Mouse (Mus musculus): Measurements from ENCODE around the gene Pgghg. TPM values are rescaled to one million over a fixed set of nuclear protein-coding genes. Genes with fewer than 3 reads are reported as not detected.
A peak's percentile ranks its signal among the peaks of the same experiment; 100 is the strongest.

Pgghg gene
- polyA plus RNA-seq, 1 experiment from 2014 or later: 8.7 TPM

DNA sequence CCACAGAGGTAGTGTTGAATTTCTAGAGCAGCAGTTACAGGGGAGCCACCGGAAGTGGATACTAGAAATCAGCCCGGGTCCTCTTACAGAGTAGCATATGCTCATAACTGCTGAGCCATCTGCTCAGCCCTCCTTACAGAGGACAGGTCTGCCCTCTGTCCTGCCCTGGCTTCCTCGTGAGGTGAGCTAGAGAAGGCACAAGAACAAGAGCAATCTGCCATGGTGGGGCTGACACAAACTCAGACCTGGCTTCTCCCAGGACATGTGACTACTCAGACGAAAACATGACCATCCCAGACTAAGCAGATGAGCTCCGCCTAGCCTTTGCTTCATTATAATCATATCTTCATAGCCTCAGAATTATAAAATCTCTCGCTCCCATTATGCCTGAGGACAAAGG, 10.6 kb downstream of the Pgghg start:
- Histone ChIP-seq H3K4me3 (no peak overlapping the region), H3K27ac (replicated peaks) (no peak overlapping the region), H3K36me3 (no peaks in the 10 kb centered on the region), H3K9me3 (no peaks in the 10 kb centered on the region), H3K4me2 (replicated peaks) (no peak overlapping the region), H3K4me1 (peaks cover 4% of the 10 kb centered on the region; the same call in 1 of the 2 replicates), H3K27me3 (no peaks in the 10 kb centered on the region), H3K9ac (replicated peaks) (no peak overlapping the region)
- 89% methylated on average over 6 of the region's 6 CpGs for WGBS
- no peak for ATAC-seq (replicated peaks)

- no peak overlapping the region for H3K4me3 ChIP-seq
- no peaks in the 10 kb centered on the region for H3K9me3 ChIP-seq
- no peak overlapping the region for H3K9ac ChIP-seq (replicated peaks)
- WGBS: 89% methylated on average over 7 of the region's 7 CpGs
- no peak overlapping the region for H3K27ac ChIP-seq (replicated peaks)
- peaks cover 4% of the 10 kb centered on the region; the same call in 1 of the 2 replicates for H3K4me1 ChIP-seq
- no peak overlapping the region for H3K4me2 ChIP-seq (replicated peaks)
- no peaks in the 10 kb centered on the region for H3K36me3 ChIP-seq
- no peak for ATAC-seq (replicated peaks)
- no peaks in the 10 kb centered on the region for H3K27me3 ChIP-seq
Observed at GRCm38 (mm10) chr7:140952441-140952840, 11.2 kb downstream of the Pgghg start.

- no peak overlapping the region for H3K4me3 ChIP-seq
- no peaks in the 10 kb centered on the region for H3K9me3 ChIP-seq
- no peak overlapping the region for H3K4me2 ChIP-seq (replicated peaks)
- WGBS: 91% methylated on average over 11 of the region's 11 CpGs
- H3K27ac ChIP-seq (replicated peaks): no peak overlapping the region
- H3K4me1 ChIP-seq: peaks cover 4% of the 10 kb centered on the region; the same call in 1 of the 2 replicates
- no peaks in the 10 kb centered on the region for H3K27me3 ChIP-seq
- ATAC-seq (replicated peaks): no peak
- no peak overlapping the region for H3K9ac ChIP-seq (replicated peaks)
- no peaks in the 10 kb centered on the region for H3K36me3 ChIP-seq
Observed at GRCm38 (mm10) chr7:140953133-140953532, 11.9 kb downstream of the Pgghg start.

GRCm38 (mm10) chr7:140953800-140954732, 12.9 kb downstream of the Pgghg start:
- Histone ChIP-seq H3K9me3 (no peaks in the 10 kb centered on the region), H3K9ac (replicated peaks) (no peak overlapping the region), H3K4me3 (peak overlapping the region; percentile 33; the same call in 1 of the 2 replicates), H3K27me3 (no peaks in the 10 kb centered on the region), H3K36me3 (no peaks in the 10 kb centered on the region), H3K27ac (replicated peaks) (no peak overlapping the region), H3K4me1 (peaks cover 5% of the 10 kb centered on the region), H3K4me2 (replicated peaks) (peak overlapping the region; percentile 38; the same call in 1 of the 2 replicates)
- ATAC-seq (replicated peaks): no peak
- WGBS: 68% methylated on average over 15 of the region's 15 CpGs

- H3K27ac ChIP-seq (replicated peaks): no peak overlapping the region
- ATAC-seq (replicated peaks): no peak
- peak overlapping the region; percentile 16; the same call in 1 of the 2 replicates for H3K9ac ChIP-seq (replicated peaks)
- H3K27me3 ChIP-seq: no peaks in the 10 kb centered on the region
- H3K4me1 ChIP-seq: peaks cover 12% of the 10 kb centered on the region
- H3K36me3 ChIP-seq: no peaks in the 10 kb centered on the region
- WGBS: 11% methylated on average over 9 of the region's 9 CpGs
- peak overlapping the region; percentile 38 for H3K4me2 ChIP-seq (replicated peaks)
- H3K4me3 ChIP-seq: peak overlapping the region; percentile 33
- no peaks in the 10 kb centered on the region for H3K9me3 ChIP-seq
Observed at GRCm38 (mm10) chr7:140954733-140955071, 13.5 kb downstream of the Pgghg start.

DNA sequence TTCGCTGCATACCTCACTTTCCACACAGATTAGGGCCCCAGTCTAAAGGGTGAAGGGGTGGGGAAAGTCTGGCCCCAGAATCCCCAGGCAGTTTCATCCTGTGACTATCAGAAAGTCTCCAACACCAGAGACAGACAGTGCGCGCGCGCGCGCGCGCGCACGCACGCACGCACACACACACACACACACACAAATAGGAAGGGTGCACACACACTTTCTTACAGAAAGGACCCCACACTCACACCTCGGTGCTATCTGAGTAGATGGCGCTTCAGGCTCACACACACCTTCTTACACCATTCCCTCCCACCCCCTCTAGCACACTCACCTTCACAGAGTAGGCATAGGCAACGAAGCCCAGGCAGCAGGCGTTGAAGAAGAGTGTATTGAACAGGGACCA, 14.2 kb downstream of the Pgghg start:
- ATAC-seq (replicated peaks): 0 out of 2 replicates have a peak, but pooled peaks have one; percentile 38
- H3K27ac ChIP-seq (replicated peaks): no peak overlapping the region
- peaks cover 12% of the 10 kb centered on the region for H3K4me1 ChIP-seq
- no peaks in the 10 kb centered on the region for H3K36me3 ChIP-seq
- peak overlapping the region; percentile 16 for H3K9ac ChIP-seq (replicated peaks)
- WGBS: 19% methylated on average over 17 of the region's 17 CpGs
- no peaks in the 10 kb centered on the region for H3K27me3 ChIP-seq
- H3K4me3 ChIP-seq: peak overlapping the region; percentile 33
- peak overlapping the region; percentile 38 for H3K4me2 ChIP-seq (replicated peaks)
- H3K9me3 ChIP-seq: no peaks in the 10 kb centered on the region

DNA sequence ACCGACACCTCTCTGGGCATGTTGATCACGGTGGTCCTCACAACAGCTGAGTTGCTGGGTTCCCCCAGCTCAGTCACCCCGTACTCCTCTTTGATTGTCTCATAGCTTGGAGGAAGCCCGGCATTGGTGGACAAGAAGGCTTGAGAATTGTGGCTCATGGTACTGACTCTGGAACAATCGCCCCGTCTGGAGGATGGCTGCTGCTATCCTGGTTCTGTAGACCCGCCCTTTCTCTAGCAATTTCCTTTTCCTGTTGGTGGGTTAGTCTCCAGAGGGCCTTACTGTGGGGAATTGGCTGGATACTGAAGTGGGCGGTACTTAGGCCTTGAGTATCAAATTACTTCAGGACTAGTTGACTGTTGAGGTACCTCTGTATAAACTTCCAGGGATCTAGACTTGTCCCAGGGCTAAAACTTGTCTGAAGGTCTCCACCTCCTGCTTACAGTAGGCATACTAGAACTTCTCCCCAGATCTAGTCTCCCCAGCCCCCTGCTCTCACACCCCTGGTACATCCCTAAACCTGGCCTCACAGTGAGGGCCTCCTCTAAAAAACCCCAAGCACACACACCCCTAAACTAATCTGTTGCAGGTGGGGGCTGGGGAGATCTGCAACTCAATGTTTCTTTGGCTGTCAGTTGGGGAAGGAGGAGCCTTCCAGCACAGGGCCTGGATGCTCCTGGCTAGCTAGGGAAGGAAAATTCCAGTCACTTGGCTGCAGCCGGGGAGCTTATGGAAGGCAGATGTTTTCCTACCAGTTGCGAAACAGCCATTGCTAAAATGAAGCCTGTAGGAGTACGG, 14.8 kb downstream of the Pgghg start, which contains the start of the genes Gm45717 and Ifitm2:
Gene Gm45717 (minus strand): TSS at position 180 of the 798 bp plus-strand sequence.
Gene Ifitm2 (minus strand): TSS at position 230 of the 798 bp plus-strand sequence.
- Histone ChIP-seq H3K27ac (replicated peaks) (no peak within 1 kb of the TSS), H3K4me3 (peak within 1 kb of the TSS; percentile 33), H3K36me3 (no peaks in the 10 kb centered on the region), H3K9ac (replicated peaks) (peak within 1 kb of the TSS; percentile 16), H3K4me2 (replicated peaks) (peak within 1 kb of the TSS; percentile 38), H3K4me1 (peaks cover 12% of the 10 kb centered on the region), H3K27me3 (no peaks in the 10 kb centered on the region), H3K9me3 (no peaks in the 10 kb centered on the region)
- WGBS: 29% methylated on average over 11 of the region's 11 CpGs
- peak; percentile 53; the same call in 1 of the 2 replicates for ATAC-seq (replicated peaks)

DNA sequence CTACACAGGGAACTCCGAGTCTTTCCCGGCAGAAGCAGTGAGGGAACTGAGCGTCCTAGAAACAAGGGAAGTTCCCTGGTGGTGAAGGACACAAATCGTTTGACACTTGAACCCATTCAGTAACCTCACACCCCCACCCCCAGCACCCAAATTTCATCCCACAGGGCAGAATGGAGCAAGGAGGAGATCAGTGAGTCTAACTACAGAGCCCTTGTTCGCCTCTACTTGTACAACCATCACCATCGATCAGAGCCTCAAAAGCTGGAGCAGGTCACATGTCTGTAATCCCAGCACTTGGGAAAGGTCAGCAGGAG, 15.3 kb downstream of the Pgghg start:
- Histone ChIP-seq H3K9me3 (no peaks in the 10 kb centered on the region), H3K36me3 (no peaks in the 10 kb centered on the region), H3K27me3 (no peaks in the 10 kb centered on the region), H3K27ac (replicated peaks) (no peak overlapping the region), H3K9ac (replicated peaks) (no peak overlapping the region), H3K4me2 (replicated peaks) (no peak overlapping the region), H3K4me1 (peaks cover 12% of the 10 kb centered on the region), H3K4me3 (no peak overlapping the region)
- WGBS: 61% methylated on average over 6 of the region's 6 CpGs
- no peak for ATAC-seq (replicated peaks)

DNA sequence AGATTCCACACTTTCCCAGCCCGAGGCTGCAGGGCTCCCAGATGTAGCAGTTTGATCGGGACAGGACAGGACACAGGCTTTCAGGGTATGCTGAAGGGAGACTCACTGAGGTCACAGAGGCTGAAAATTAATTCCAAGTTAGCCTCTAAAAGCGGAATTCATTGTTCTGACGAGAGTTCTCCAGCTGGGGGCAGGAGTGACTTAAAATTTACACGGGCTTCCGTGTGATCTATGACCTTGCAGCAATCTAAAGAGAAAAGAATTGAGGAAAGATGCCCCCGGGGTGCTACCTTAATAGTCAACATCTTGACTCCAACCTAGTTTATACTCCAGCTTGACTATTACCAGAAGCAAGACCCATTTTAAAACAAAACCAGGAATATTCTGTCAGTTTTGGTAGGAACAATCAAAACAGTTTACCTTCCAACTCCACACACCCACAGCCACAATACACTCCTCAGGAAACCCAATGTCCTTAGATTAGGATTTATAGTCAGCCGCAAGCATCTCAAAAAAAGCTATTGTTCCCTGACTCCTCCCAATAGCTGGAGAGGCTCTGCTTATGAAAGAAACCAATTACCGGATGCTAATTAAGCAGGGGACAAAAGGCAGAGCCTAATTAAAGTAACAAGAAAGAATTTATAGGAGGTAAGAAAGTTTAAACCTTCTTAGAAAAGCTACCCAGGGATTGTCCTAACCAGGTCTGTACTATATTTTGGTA, 18.1 kb downstream of the Pgghg start:
- ATAC-seq (replicated peaks): no peak
- Histone ChIP-seq H3K4me3 (no peak overlapping the region), H3K9ac (replicated peaks) (no peak overlapping the region), H3K4me2 (replicated peaks) (no peak overlapping the region), H3K27me3 (no peaks in the 10 kb centered on the region), H3K4me1 (peaks cover 12% of the 10 kb centered on the region), H3K36me3 (no peaks in the 10 kb centered on the region), H3K9me3 (no peaks in the 10 kb centered on the region), H3K27ac (replicated peaks) (no peak overlapping the region)
- WGBS: 2% methylated on average over 9 of the region's 9 CpGs

- H3K27me3 ChIP-seq: no peaks in the 10 kb centered on the region
- no peak overlapping the region for H3K4me2 ChIP-seq (replicated peaks)
- no peak overlapping the region for H3K27ac ChIP-seq (replicated peaks)
- H3K9ac ChIP-seq (replicated peaks): no peak overlapping the region
- ATAC-seq (replicated peaks): no peak
- H3K4me1 ChIP-seq: peaks cover 11% of the 10 kb centered on the region
- no peaks in the 10 kb centered on the region for H3K9me3 ChIP-seq
- H3K36me3 ChIP-seq: no peaks in the 10 kb centered on the region
- WGBS: 42% methylated on average over 5 of the region's 5 CpGs
- no peak overlapping the region for H3K4me3 ChIP-seq
Observed at GRCm38 (mm10) chr7:140960026-140960425, 18.8 kb downstream of the Pgghg start.

DNA sequence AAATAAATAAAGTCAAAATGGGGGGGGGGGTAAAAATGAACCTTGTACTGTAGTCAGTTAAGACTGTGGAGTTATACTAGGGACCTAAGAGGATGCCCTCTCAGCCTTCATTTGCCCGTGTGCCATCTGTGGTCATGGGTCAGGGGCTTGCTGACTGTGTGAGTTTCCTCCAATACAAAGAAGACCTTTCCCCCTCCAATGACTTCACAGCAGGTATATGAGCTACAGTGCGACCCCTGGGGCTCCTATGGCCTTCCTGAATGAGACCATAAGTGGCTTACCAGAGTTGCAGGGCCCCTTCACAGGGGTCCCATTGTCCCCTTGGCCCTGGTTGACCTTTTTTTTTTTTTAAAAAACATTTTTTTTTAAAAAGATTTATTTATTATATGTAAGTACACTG, 20.2 kb downstream of the Pgghg start:
- Histone ChIP-seq H3K9me3 (no peaks in the 10 kb centered on the region), H3K27me3 (no peaks in the 10 kb centered on the region), H3K36me3 (no peaks in the 10 kb centered on the region), H3K4me2 (replicated peaks) (no peak overlapping the region), H3K27ac (replicated peaks) (no peak overlapping the region), H3K4me1 (peaks cover 8% of the 10 kb centered on the region), H3K4me3 (no peak overlapping the region), H3K9ac (replicated peaks) (no peak overlapping the region)
- ATAC-seq (replicated peaks): no peak
- WGBS: 59% methylated on average over 2 of the region's 2 CpGs

Data from forebrain, embryonic 15.5 days (tissue).